Mouse (Mus musculus) common myeloid progenitor, adult 5-6 weeks (primary cell): ENCODE data around the gene Slc4a8. TPM values are rescaled to one million over a fixed set of nuclear protein-coding genes. Genes with fewer than 3 reads are reported as not detected.
"Not testable (repeated sequence)": the region's sequence is repeated elsewhere in the genome, so short reads cannot be mapped to it uniquely, and the experiment has no call there.

Experiments
- ATAC-seq: replicated peaks from 2 replicates; pipeline ENCODE4 v1.8.0; 2016; ENCODE audit warnings: low read depth, mild to moderate bottlenecking, moderate TSS enrichment, inconsistent platforms; ENCODE audit not compliant: poor library complexity, severe bottlenecking
- total RNA-seq: library from RNA; stranded (forward); fragments of 200-1000, 187-1606 nt; gene quantifications from 2 replicates; pipeline ENCODE4 v1.2.3, GENCODE M21; 2017

Slc4a8 gene
- total RNA-seq, 1 experiment from 2014 or later: 12.6 TPM

- no peak for ATAC-seq
These were observed 6.3 kb downstream of the Slc4a8 start for GRCm38 (mm10) chr15:100767851-100768250.

- not testable (repeated sequence) for ATAC-seq
These were observed 7.5 kb downstream of the Slc4a8 start for GRCm38 (mm10) chr15:100769023-100769422.

GRCm38 (mm10) chr15:100770338-100770737 lies 8.8 kb downstream of the Slc4a8 start:
- ATAC-seq: no peak

- ATAC-seq: no peak
These were observed 11.1 kb downstream of the Slc4a8 start for GRCm38 (mm10) chr15:100772685-100773084.

- ATAC-seq: not testable (repeated sequence)
These were observed 12.3 kb downstream of the Slc4a8 start for GRCm38 (mm10) chr15:100773859-100774258.

- ATAC-seq: no peak
These were observed 13.9 kb downstream of the Slc4a8 start for GRCm38 (mm10) chr15:100775189-100776166.

GRCm38 (mm10) chr15:100776424-100776823 lies 14.9 kb downstream of the Slc4a8 start:
- ATAC-seq: no peak

GRCm38 (mm10) chr15:100777020-100778016 lies 15.8 kb downstream of the Slc4a8 start:
- no peak for ATAC-seq

- no peak for ATAC-seq
These were observed 18.3 kb downstream of the Slc4a8 start for GRCm38 (mm10) chr15:100779896-100780295.

- no peak for ATAC-seq
These were observed 21.9 kb downstream of the Slc4a8 start for GRCm38 (mm10) chr15:100783244-100783987.

GRCm38 (mm10) chr15:100790219-100790618 lies 28.7 kb downstream of the Slc4a8 start:
- ATAC-seq: no peak

- ATAC-seq: no peak
These were observed 30.8 kb downstream of the Slc4a8 start for GRCm38 (mm10) chr15:100792324-100792723.

GRCm38 (mm10) chr15:100800914-100801313 lies 39.4 kb downstream of the Slc4a8 start:
- ATAC-seq: no peak

- ATAC-seq: no peak
These were observed 46.5 kb downstream of the Slc4a8 start for GRCm38 (mm10) chr15:100808062-100808461.

- no peak for ATAC-seq
These were observed 46.9 kb downstream of the Slc4a8 start for GRCm38 (mm10) chr15:100808484-100808883.

GRCm38 (mm10) chr15:100810243-100810642 lies 48.7 kb downstream of the Slc4a8 start:
- peak; percentile 87 for ATAC-seq

GRCm38 (mm10) chr15:100813501-100813900 lies 52.0 kb downstream of the Slc4a8 start:
- no peak for ATAC-seq

GRCm38 (mm10) chr15:100814066-100814465 lies 52.5 kb downstream of the Slc4a8 start:
- ATAC-seq: no peak

GRCm38 (mm10) chr15:100815310-100815709 lies 53.8 kb downstream of the Slc4a8 start:
- no peak for ATAC-seq

GRCm38 (mm10) chr15:100818860-100819259 lies 57.3 kb downstream of the Slc4a8 start:
- no peak for ATAC-seq
